Mouse (Mus musculus) liver, adult (tissue): ENCODE measurements around the gene Sdc4.

Source experiments
- GATA4 ChIP-seq: IDR thresholded peaks from 2 replicates; pipeline ENCODE4 v1.6.1; 2014; ENCODE audit warnings: mild to moderate bottlenecking, low read length; ENCODE audit not compliant: insufficient replicate concordance

The Sdc4 gene

DNA sequence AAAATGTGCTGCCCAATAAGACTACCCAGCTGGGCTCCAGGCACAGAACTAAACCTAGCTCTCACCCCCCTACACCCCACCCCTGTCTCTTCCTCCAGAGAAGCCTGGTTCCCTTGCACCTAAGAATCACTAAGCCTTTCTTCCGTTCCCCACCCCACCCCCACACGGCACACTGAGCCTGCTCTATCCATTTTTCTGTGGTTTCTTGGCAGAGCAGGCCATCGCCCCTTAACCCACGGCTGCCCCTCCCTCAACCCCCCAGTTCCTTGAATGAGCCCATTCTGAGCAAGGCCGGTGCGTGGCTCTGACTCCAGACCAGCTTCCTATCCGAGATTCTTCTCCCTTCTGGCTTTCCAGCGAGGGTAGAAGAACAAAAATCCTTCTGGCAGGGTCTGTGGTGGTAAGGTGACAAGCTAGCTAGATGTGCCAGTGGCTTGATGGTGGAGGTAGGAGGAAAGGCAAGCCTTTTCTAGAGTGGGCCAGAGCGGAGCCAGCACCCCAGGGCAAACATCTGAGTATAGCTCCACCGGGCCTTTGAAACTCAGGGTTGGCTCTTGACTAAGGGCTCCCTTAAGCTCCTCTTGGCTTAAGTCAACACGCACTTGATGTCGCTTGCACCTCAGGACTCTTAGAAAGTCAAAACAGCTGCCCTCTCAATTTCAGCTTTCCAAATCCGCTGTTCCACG lies 40.1 kb downstream of the Sdc4 start:
- no peak for TF ChIP-seq GATA4

GRCm38 (mm10) chr2:164402906-164403305 lies 40.8 kb downstream of the Sdc4 start, which contains the start of gene Rbpjl:
Gene Rbpjl (plus strand): TSS chr2:164403141.
- peak; percentile 26; the same call in 1 of the 2 replicates for TF ChIP-seq GATA4

- TF ChIP-seq GATA4 = no peak
Measured at GRCm38 (mm10) chr2:164396911-164397310, 46.8 kb downstream of the Sdc4 start.

DNA sequence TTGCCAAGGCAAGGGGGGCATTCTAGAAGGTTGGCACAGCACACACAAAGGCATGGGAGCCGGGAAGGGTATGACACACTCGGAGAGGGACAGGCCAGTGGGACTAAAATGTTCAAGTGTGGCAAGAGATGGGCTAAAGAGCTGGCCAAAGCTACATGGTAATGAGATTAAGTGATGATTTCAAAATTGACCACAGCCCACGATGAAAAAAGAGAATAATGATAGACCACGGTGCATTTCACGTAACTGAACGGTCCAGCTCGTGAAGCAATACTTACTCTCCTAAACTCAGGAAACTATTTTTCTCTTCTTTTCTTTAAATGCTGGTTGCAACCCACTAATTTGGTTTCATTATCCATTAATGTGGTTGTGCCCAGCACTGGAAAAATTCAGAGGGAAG lies 47.6 kb downstream of the Sdc4 start:
- no peak for TF ChIP-seq GATA4

DNA sequence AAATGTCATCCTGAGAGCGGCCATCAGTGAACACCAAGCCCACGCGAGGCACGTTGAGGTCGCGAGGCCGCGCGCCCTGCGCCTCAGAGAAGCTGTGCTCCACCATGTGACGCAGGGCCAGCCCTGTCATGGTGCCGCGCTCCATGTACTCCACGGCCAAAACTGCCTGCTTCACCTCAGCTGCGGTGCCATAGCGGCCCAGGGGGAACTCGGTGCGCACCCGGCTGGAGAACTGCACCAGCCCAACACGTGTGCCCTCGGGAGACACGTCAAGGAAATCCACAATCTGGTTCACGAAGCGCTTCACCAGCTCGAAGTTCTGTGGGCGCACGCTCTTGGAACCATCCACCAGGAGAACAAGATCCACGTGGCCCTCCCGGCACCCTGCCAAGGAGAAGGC lies 50.6 kb downstream of the Sdc4 start:
- TF ChIP-seq GATA4 = no peak

GRCm38 (mm10) chr2:164389499-164389898 lies 54.2 kb downstream of the Sdc4 start:
- TF ChIP-seq GATA4 = no peak

DNA sequence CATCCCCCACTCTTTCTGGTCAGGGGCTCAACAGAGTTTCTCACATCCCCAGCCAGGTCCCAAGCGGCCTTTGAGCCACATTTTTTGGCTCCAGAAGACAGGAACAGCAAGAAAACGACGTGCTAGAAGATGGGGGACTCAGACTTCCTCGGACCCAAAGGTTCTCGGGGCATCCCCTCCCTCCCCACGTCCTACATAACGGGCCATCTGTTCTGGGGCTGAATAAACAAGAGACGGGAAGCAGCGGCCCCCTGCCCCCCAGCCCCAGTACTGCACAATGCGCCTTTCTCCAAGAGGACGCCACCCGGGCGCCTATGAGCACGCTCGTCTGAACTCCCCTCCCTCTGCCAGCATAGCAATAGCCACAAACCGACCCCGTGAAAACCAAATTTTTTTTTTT lies 54.7 kb downstream of the Sdc4 start, which contains the start of gene Slpi:
TSS of gene Slpi (minus strand) at position 76 of the 400 bp plus-strand sequence.
- TF ChIP-seq GATA4 = no peak

GRCm38 (mm10) chr2:164386953-164387352 lies 56.7 kb downstream of the Sdc4 start:
- no peak for TF ChIP-seq GATA4

- TF ChIP-seq GATA4 = no peak
Measured at GRCm38 (mm10) chr2:164385927-164386763, 57.5 kb downstream of the Sdc4 start.

DNA sequence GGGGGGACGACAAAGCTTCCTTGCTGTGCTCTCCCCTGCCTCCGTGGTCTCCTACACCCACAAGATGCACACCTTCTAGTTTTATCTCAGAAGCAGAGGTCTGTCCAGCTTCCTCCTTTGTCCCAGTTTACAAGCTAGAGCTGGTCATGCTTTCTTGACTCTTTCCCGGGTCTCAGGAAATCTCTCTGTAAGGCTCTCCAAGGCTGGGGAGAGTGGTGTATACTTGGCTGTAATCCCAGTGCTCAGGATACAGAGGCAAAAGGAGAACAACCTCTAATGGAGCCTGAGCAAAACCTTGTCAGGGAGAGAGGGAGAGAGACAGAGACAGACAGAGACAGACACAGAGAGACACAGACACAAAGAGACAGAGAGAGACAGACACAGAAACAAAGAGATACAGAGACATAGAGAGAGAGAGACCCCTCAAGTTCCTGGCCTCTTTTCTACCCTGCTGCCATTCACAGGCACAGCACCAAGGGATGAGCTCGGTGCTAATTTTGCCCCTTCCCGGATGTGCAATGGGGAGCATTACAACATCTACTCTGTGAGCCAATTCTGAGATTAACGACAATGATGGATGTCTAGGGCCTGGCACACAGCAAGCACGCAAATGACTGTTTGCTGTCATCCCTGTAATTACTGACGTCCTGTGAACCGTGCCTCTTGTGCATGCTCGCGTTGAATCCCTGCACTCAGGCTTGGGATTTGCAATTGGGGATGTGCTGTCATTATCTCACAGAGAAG lies 59.9 kb downstream of the Sdc4 start:
- no peak for TF ChIP-seq GATA4

- TF ChIP-seq GATA4 = no peak
Measured at GRCm38 (mm10) chr2:164382971-164383370, 60.7 kb downstream of the Sdc4 start.

GRCm38 (mm10) chr2:164381726-164382125 lies 62.0 kb downstream of the Sdc4 start:
- TF ChIP-seq GATA4 = no peak

DNA sequence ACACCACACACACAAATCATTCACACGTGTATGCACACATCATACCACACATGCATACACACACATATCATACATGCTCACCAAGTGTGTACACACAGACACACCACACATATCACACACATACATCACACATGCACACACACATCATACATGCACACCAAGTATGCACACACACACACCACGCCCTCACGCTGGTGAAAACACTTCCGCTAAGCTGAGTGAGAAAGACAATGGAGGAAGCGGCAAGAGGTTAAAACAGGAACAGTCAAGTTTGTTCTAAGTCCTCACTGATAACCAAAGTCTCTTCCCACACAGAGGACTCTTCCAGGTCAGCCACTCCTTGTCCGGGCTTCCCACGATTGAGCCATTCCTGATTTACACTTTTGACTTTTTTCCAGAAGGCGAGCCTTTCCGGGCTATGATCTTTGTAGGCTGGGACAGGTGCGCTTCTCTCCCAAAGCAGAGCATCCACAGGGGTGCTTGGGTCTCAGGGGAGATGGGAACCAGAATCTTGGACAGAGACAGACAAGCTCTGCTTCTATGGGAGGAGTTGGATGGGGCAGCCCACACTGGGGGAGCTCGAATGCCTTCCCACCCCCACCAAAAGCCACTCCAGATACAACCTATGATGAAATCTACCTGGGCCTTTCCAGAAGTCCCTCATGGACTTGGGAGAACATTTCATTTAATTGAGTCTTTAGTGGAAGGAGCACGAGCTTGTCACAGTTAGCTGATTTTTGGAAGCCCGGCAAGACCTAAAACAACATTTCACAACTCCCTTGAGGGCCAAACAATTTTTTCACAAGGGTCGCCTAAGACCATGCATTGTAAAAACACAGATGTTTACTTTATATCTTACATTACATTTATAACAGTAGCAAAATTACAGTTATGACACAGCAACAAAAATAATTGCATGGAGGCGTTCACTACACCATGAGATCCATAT lies 65.9 kb downstream of the Sdc4 start:
- no peak for TF ChIP-seq GATA4
